Mouse (Mus musculus): Measurements from ENCODE around the gene Lurap1l. TPM values are rescaled to one million over a fixed set of nuclear protein-coding genes. Genes with fewer than 3 reads are reported as not detected.

The Lurap1l gene
- 14.6 and 21.7 TPM in 2 replicates for polyA plus RNA-seq (2012; rRNA removed)

DNA sequence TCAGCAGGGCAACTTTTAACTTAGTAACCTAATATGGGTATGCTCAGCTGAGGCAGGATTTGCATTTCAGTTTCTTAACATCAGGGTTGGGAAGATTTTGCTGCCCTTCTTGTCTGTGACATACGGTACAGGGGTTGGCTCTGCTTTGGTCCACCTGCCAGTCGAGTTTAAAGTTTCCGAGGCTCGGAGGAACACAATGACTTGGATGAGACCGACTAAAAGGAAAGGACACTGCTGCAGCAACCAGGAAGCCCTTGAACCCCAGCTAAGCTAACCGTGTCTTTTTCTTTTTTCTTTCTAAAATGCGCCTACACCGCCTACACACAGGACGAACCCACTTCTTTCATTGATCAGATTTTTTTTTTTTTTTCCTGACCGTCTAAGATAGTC, at the start of gene Lurap1l:
TSS of gene Lurap1l (plus strand) at position 166 of the 390 bp plus-strand sequence.

Other genes starting within 250 kb of the Lurap1l start
- gene Tyrp1, start 76.5 kb upstream of the Lurap1l start, polyA plus RNA-seq (2012; rRNA removed), result not detected in 2 replicates